Mouse (Mus musculus) liver, embryonic 12.5 days (tissue): ENCODE measurements at regions not wholly inside any gene's neighbourhood (a gene's known extent, or its start where the extent isn't known, plus 50 kb on each side); places are given as distances from the start of the nearest gene placed in this dataset.

ENCODE experiments used
- ATAC-seq: fragments of 200-750 bp; cut with Nextera tagmentation; 2 replicates; pipeline ENCODE4 v1.8.0; 2017; ENCODE audit warnings: moderate number of reproducible peaks, mild to moderate bottlenecking, moderate library complexity
- H3K27ac ChIP-seq: fragments of 300-500 bp; sonication (generic); 2 replicates; pipeline ENCODE4 v1.5.1; 2016; ENCODE audit warnings: mild to moderate bottlenecking
- H3K27me3 ChIP-seq: fragments of 300-500 bp; sonication (generic); replicated peaks from 2 replicates; pipeline ENCODE4 v1.6.1; 2016; ENCODE audit warnings: mild to moderate bottlenecking, moderate library complexity
- H3K36me3 ChIP-seq: fragments of 300-500 bp; sonication (generic); 2 replicates; pipeline ENCODE4 v1.6.1; 2016; ENCODE audit warnings: mild to moderate bottlenecking, moderate library complexity
- H3K4me1 ChIP-seq: fragments of 300-500 bp; sonication (generic); 2 replicates; pipeline ENCODE4 v1.6.1; 2016
- H3K4me2 ChIP-seq: fragments of 300-500 bp; sonication (generic); 2 replicates; pipeline ENCODE4 v1.6.1; 2016; ENCODE audit warnings: mild to moderate bottlenecking, moderate library complexity
- H3K4me3 ChIP-seq: fragments of 300-500 bp; sonication (generic); 2 replicates; pipeline ENCODE4 v1.5.1; 2016; ENCODE audit warnings: mild to moderate bottlenecking, moderate library complexity
- H3K9ac ChIP-seq: fragments of 300-500 bp; sonication (generic); 2 replicates; pipeline ENCODE4 v1.6.1; 2016; ENCODE audit warnings: mild to moderate bottlenecking, moderate library complexity
- H3K9me3 ChIP-seq: fragments of 300-500 bp; sonication (generic); replicated peaks from 2 replicates; pipeline ENCODE4 v1.6.1; 2016; ENCODE audit warnings: mild to moderate bottlenecking, moderate library complexity
- WGBS: fragments of 180-500 bp; shearing (Covaris S2); methylation state at CpG from one replicate; pipeline ENCODE4 v1.1.7; 2016; ENCODE audit not compliant: insufficient replicate concordance; 5-methylcytosine and 5-hydroxymethylcytosine counted together

GRCm38 (mm10) chr1:72012710-72013109 is 199.4 kb downstream of the Mreg start:
- H3K27ac ChIP-seq = no peak overlapping the region
- 70% methylated on average over 7 of the region's 7 CpGs for WGBS

GRCm38 (mm10) chr1:72009270-72009928 is 202.7 kb downstream of the Mreg start:
- Histone ChIP-seq H3K4me2 (no peak overlapping the region), H3K4me3 (no peak overlapping the region), H3K9me3 (no peaks in the 10 kb centered on the region), H3K27me3 (no peaks in the 10 kb centered on the region), H3K27ac (no peak overlapping the region), H3K36me3 (no peaks in the 10 kb centered on the region), H3K9ac (no peak overlapping the region), H3K4me1 (peaks cover 26% of the 10 kb centered on the region)
- no peak for ATAC-seq
- WGBS = 12% methylated on average over 7 of the region's 7 CpGs

More at GRCm38 (mm10) chr1:72012710-72013109, 199.4 kb downstream of the Mreg start:
- no peaks in the 10 kb centered on the region for H3K9me3 ChIP-seq
- ATAC-seq = no peak
- H3K36me3 ChIP-seq = no peaks in the 10 kb centered on the region
- H3K9ac ChIP-seq = no peak overlapping the region
- no peak overlapping the region for H3K4me2 ChIP-seq
- H3K27me3 ChIP-seq = no peaks in the 10 kb centered on the region
- H3K4me3 ChIP-seq = no peak overlapping the region
- H3K4me1 ChIP-seq = peaks cover 20% of the 10 kb centered on the region

GRCm38 (mm10) chr1:72006696-72007291 is 205.3 kb downstream of the Mreg start:
- H3K9ac ChIP-seq = no peak overlapping the region
- no peak overlapping the region for H3K4me2 ChIP-seq
- H3K4me3 ChIP-seq = no peak overlapping the region
- no peak for ATAC-seq
- 69% methylated on average over 7 of the region's 7 CpGs for WGBS
- no peak overlapping the region for H3K27ac ChIP-seq
- H3K9me3 ChIP-seq = no peaks in the 10 kb centered on the region
- no peaks in the 10 kb centered on the region for H3K36me3 ChIP-seq
- no peaks in the 10 kb centered on the region for H3K27me3 ChIP-seq
- peaks cover 29% of the 10 kb centered on the region for H3K4me1 ChIP-seq

GRCm38 (mm10) chr1:72005956-72006355 is 206.2 kb downstream of the Mreg start:
- H3K4me3 ChIP-seq = no peak overlapping the region
- no peak overlapping the region for H3K9ac ChIP-seq
- H3K4me1 ChIP-seq = peaks cover 29% of the 10 kb centered on the region
- H3K27me3 ChIP-seq = no peaks in the 10 kb centered on the region
- H3K9me3 ChIP-seq = no peaks in the 10 kb centered on the region
- no peak overlapping the region for H3K27ac ChIP-seq
- WGBS = 68% methylated on average over 8 of the region's 8 CpGs
- no peak for ATAC-seq
- no peak overlapping the region for H3K4me2 ChIP-seq
- H3K36me3 ChIP-seq = no peaks in the 10 kb centered on the region

GRCm38 (mm10) chr1:72005550-72005949 is 206.6 kb downstream of the Mreg start:
- WGBS = 78% methylated on average over 7 of the region's 7 CpGs

GRCm38 (mm10) chr1:72003424-72004278 is 208.5 kb downstream of the Mreg start:
- Histone ChIP-seq H3K27ac (no peak overlapping the region), H3K36me3 (no peaks in the 10 kb centered on the region), H3K4me2 (0 out of 2 replicates have a peak overlapping the region, but pooled peaks have one; percentile 12), H3K9me3 (no peaks in the 10 kb centered on the region), H3K4me3 (no peak overlapping the region), H3K27me3 (no peaks in the 10 kb centered on the region), H3K4me1 (peaks cover 18% of the 10 kb centered on the region), H3K9ac (no peak overlapping the region)
- no peak for ATAC-seq
- WGBS = 65% methylated on average over 14 of the region's 14 CpGs

More at GRCm38 (mm10) chr1:72005550-72005949, 206.6 kb downstream of the Mreg start:
- no peak overlapping the region for H3K9ac ChIP-seq
- no peaks in the 10 kb centered on the region for H3K9me3 ChIP-seq
- ATAC-seq = no peak
- H3K27ac ChIP-seq = no peak overlapping the region
- no peaks in the 10 kb centered on the region for H3K36me3 ChIP-seq
- no peak overlapping the region for H3K4me3 ChIP-seq
- no peak overlapping the region for H3K4me2 ChIP-seq
- no peaks in the 10 kb centered on the region for H3K27me3 ChIP-seq
- peaks cover 29% of the 10 kb centered on the region for H3K4me1 ChIP-seq

GRCm38 (mm10) chr1:72002471-72003116 is 209.5 kb downstream of the Mreg start:
- H3K36me3 ChIP-seq = no peaks in the 10 kb centered on the region
- no peak for ATAC-seq
- H3K9me3 ChIP-seq = no peaks in the 10 kb centered on the region
- H3K4me2 ChIP-seq = no peak overlapping the region
- H3K4me1 ChIP-seq = peaks cover 18% of the 10 kb centered on the region
- WGBS = 60% methylated on average over 9 of the region's 9 CpGs
- H3K9ac ChIP-seq = no peak overlapping the region
- no peaks in the 10 kb centered on the region for H3K27me3 ChIP-seq
- H3K27ac ChIP-seq = no peak overlapping the region
- H3K4me3 ChIP-seq = no peak overlapping the region

- ATAC-seq = no peak
- no peak overlapping the region for H3K9ac ChIP-seq
- H3K4me1 ChIP-seq = peaks cover 11% of the 10 kb centered on the region
- H3K27ac ChIP-seq = no peak overlapping the region
- 56% methylated on average over 2 of the region's 2 CpGs for WGBS
- H3K27me3 ChIP-seq = no peaks in the 10 kb centered on the region
- H3K36me3 ChIP-seq = no peaks in the 10 kb centered on the region
- H3K4me2 ChIP-seq = no peak overlapping the region
- no peak overlapping the region for H3K4me3 ChIP-seq
- no peaks in the 10 kb centered on the region for H3K9me3 ChIP-seq
These were observed 211.4 kb downstream of the Mreg start for GRCm38 (mm10) chr1:72000741-72001140.

GRCm38 (mm10) chr1:71996828-71997227 is 215.3 kb downstream of the Mreg start:
- WGBS = 51% methylated on average over 2 of the region's 2 CpGs
- Histone ChIP-seq H3K4me2 (no peak overlapping the region), H3K27me3 (no peaks in the 10 kb centered on the region), H3K36me3 (no peaks in the 10 kb centered on the region), H3K4me3 (no peak overlapping the region), H3K27ac (no peak overlapping the region), H3K9me3 (no peaks in the 10 kb centered on the region), H3K9ac (no peak overlapping the region), H3K4me1 (no peaks in the 10 kb centered on the region; the same call in 1 of the 2 replicates)
- no peak for ATAC-seq

- ATAC-seq = no peak
- H3K27me3 ChIP-seq = no peaks in the 10 kb centered on the region
- no peak overlapping the region for H3K9ac ChIP-seq
- no peaks in the 10 kb centered on the region for H3K9me3 ChIP-seq
- WGBS = 73% methylated on average over 7 of the region's 7 CpGs
- no peak overlapping the region for H3K27ac ChIP-seq
- H3K4me3 ChIP-seq = no peak overlapping the region
- H3K36me3 ChIP-seq = no peaks in the 10 kb centered on the region
- no peak overlapping the region for H3K4me2 ChIP-seq
- no peaks in the 10 kb centered on the region; the same call in 1 of the 2 replicates for H3K4me1 ChIP-seq
These were observed 215.9 kb downstream of the Mreg start for GRCm38 (mm10) chr1:71996234-71996619.

GRCm38 (mm10) chr1:71995573-71996233 is 216.4 kb downstream of the Mreg start:
- Histone ChIP-seq H3K9ac (no peak overlapping the region), H3K4me3 (no peak overlapping the region), H3K27ac (no peak overlapping the region), H3K27me3 (no peaks in the 10 kb centered on the region), H3K4me1 (no peaks in the 10 kb centered on the region; the same call in 1 of the 2 replicates), H3K4me2 (no peak overlapping the region), H3K9me3 (no peaks in the 10 kb centered on the region), H3K36me3 (no peaks in the 10 kb centered on the region)
- 76% methylated on average over 16 of the region's 16 CpGs for WGBS
- ATAC-seq = no peak
